Mouse (Mus musculus): ENCODE measurements around the gene Rnf41. TPM values are rescaled to one million over a fixed set of nuclear protein-coding genes. Genes with fewer than 3 reads are reported as not detected.

The Rnf41 gene
- polyA plus RNA-seq, 1 experiment from 2014 or later, result 64.5 TPM

GRCm38 (mm10) chr10:128378462-128378861 lies 33.0 kb upstream of the Rnf41 start:
- Histone ChIP-seq H3K9ac (replicated peaks; ENCODE audit: low read depth, low read length) (peak overlapping the region; percentile 98), H3K4me2 (ENCODE audit: low read depth, low read length) (peak overlapping the region; percentile 77), H3K4me3 (ENCODE audit: low read depth, low read length) (peak overlapping the region; percentile 94), H3K27me3 (ENCODE audit: control insufficient read depth, insufficient read depth, low read length) (no peaks in the 10 kb centered on the region; the same call in 1 of the 2 replicates), H3K9me3 (ENCODE audit: control insufficient read depth, low read length) (no peaks in the 10 kb centered on the region), H3K36me3 (ENCODE audit: control insufficient read depth, insufficient read depth, low read length) (peaks cover 43% of the 10 kb centered on the region), H3K27ac (ENCODE audit: low read depth, low read length) (peak overlapping the region; percentile 94; the same call in 1 of the 2 replicates), H3K4me1 (ENCODE audit: control insufficient read depth, insufficient read depth, low read length) (peaks cover 19% of the 10 kb centered on the region)
- no peak for ATAC-seq (ENCODE audit: low read depth)
- 35% methylated on average over 3 of the region's 3 CpGs for WGBS

DNA sequence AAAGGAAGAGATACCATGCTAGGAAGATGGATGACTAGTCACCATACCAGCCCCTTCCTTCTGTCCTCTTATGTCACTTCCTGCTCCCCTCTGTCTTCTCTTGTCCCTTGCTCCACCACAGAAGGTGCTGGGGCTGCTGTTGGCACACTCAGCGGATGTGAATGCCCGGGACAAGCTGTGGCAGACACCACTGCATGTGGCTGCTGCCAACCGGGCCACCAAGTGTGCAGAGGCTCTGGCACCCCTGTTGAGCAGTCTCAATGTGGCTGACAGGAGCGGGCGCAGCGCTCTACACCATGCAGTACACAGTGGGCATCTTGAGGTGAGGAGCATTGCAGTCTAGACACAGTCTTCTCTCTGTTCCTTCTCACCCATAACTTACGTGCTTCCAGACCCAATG lies 32.2 kb upstream of the Rnf41 start:
- peaks cover 19% of the 10 kb centered on the region for H3K4me1 ChIP-seq (ENCODE audit: control insufficient read depth, insufficient read depth, low read length)
- H3K27me3 ChIP-seq (ENCODE audit: control insufficient read depth, insufficient read depth, low read length), result no peaks in the 10 kb centered on the region; the same call in 1 of the 2 replicates
- H3K4me3 ChIP-seq (ENCODE audit: low read depth, low read length), result no peak overlapping the region
- H3K9ac ChIP-seq (replicated peaks; ENCODE audit: low read depth, low read length), result no peak overlapping the region
- 94% methylated on average over 7 of the region's 7 CpGs for WGBS
- H3K36me3 ChIP-seq (ENCODE audit: control insufficient read depth, insufficient read depth, low read length), result peaks cover 51% of the 10 kb centered on the region
- no peak for ATAC-seq (ENCODE audit: low read depth)
- no peak overlapping the region for H3K4me2 ChIP-seq (ENCODE audit: low read depth, low read length)
- no peaks in the 10 kb centered on the region for H3K9me3 ChIP-seq (ENCODE audit: control insufficient read depth, low read length)
- H3K27ac ChIP-seq (ENCODE audit: low read depth, low read length), result no peak overlapping the region

DNA sequence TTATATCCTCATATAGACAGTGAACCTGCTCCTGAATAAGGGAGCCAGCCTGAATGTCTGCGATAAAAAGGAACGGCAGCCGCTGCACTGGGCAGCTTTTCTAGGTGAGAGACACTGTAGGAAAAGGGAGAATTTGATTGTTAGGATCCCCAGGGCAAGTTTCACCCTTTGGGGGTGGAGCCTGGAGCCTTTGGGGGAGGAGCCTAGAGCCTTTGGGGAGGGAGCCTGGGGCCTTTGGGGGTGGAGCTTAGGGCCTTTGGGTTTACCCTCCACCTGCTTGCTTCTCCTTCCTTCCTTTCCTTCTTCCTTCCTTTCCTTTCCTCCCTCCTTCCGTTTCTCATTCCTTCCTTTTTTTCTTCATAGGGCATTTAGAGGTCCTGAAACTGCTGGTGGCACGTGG lies 30.9 kb upstream of the Rnf41 start:
- ATAC-seq (ENCODE audit: low read depth), result no peak
- WGBS, result 90% methylated on average over 5 of the region's 5 CpGs
- H3K27ac ChIP-seq (ENCODE audit: low read depth, low read length), result no peak overlapping the region
- no peak overlapping the region for H3K4me2 ChIP-seq (ENCODE audit: low read depth, low read length)
- no peaks in the 10 kb centered on the region; the same call in 1 of the 2 replicates for H3K27me3 ChIP-seq (ENCODE audit: control insufficient read depth, insufficient read depth, low read length)
- no peak overlapping the region for H3K4me3 ChIP-seq (ENCODE audit: low read depth, low read length)
- H3K9ac ChIP-seq (replicated peaks; ENCODE audit: low read depth, low read length), result no peak overlapping the region
- peaks cover 62% of the 10 kb centered on the region for H3K36me3 ChIP-seq (ENCODE audit: control insufficient read depth, insufficient read depth, low read length)
- peaks cover 19% of the 10 kb centered on the region for H3K4me1 ChIP-seq (ENCODE audit: control insufficient read depth, insufficient read depth, low read length)
- no peaks in the 10 kb centered on the region for H3K9me3 ChIP-seq (ENCODE audit: control insufficient read depth, low read length)

GRCm38 (mm10) chr10:128382482-128382881 lies 29.0 kb upstream of the Rnf41 start:
- Histone ChIP-seq H3K9ac (replicated peaks; ENCODE audit: low read depth, low read length) (no peak overlapping the region), H3K4me3 (ENCODE audit: low read depth, low read length) (no peak overlapping the region), H3K4me2 (ENCODE audit: low read depth, low read length) (no peak overlapping the region), H3K36me3 (ENCODE audit: control insufficient read depth, insufficient read depth, low read length) (peaks cover 80% of the 10 kb centered on the region), H3K27me3 (ENCODE audit: control insufficient read depth, insufficient read depth, low read length) (no peaks in the 10 kb centered on the region), H3K4me1 (ENCODE audit: control insufficient read depth, insufficient read depth, low read length) (peaks cover 14% of the 10 kb centered on the region), H3K27ac (ENCODE audit: low read depth, low read length) (no peak overlapping the region), H3K9me3 (ENCODE audit: control insufficient read depth, low read length) (no peaks in the 10 kb centered on the region)
- ATAC-seq (ENCODE audit: low read depth), result no peak
- 90% methylated on average over 8 of the region's 8 CpGs for WGBS

- H3K27ac ChIP-seq (ENCODE audit: low read depth, low read length), result no peak overlapping the region
- no peak for ATAC-seq (ENCODE audit: low read depth)
- peaks cover 93% of the 10 kb centered on the region for H3K36me3 ChIP-seq (ENCODE audit: control insufficient read depth, insufficient read depth, low read length)
- no peak overlapping the region for H3K4me2 ChIP-seq (ENCODE audit: low read depth, low read length)
- H3K9me3 ChIP-seq (ENCODE audit: control insufficient read depth, low read length), result no peaks in the 10 kb centered on the region
- H3K4me3 ChIP-seq (ENCODE audit: low read depth, low read length), result no peak overlapping the region
- no peak overlapping the region for H3K9ac ChIP-seq (replicated peaks; ENCODE audit: low read depth, low read length)
- H3K27me3 ChIP-seq (ENCODE audit: control insufficient read depth, insufficient read depth, low read length), result no peaks in the 10 kb centered on the region
- no peaks in the 10 kb centered on the region for H3K4me1 ChIP-seq (ENCODE audit: control insufficient read depth, insufficient read depth, low read length)
- 95% methylated on average over 7 of the region's 7 CpGs for WGBS
Measured at GRCm38 (mm10) chr10:128385902-128386301, 25.6 kb upstream of the Rnf41 start.

GRCm38 (mm10) chr10:128388941-128389340 lies 22.5 kb upstream of the Rnf41 start:
- 93% methylated on average over 14 of the region's 14 CpGs for WGBS
- no peak for ATAC-seq (ENCODE audit: low read depth)
- peaks cover 83% of the 10 kb centered on the region for H3K36me3 ChIP-seq (ENCODE audit: control insufficient read depth, insufficient read depth, low read length)

GRCm38 (mm10) chr10:128389570-128389969 lies 21.9 kb upstream of the Rnf41 start:
- Histone ChIP-seq H3K4me2 (ENCODE audit: low read depth, low read length) (no peak overlapping the region), H3K4me1 (ENCODE audit: control insufficient read depth, insufficient read depth, low read length) (no peaks in the 10 kb centered on the region), H3K9ac (replicated peaks; ENCODE audit: low read depth, low read length) (no peak overlapping the region), H3K4me3 (ENCODE audit: low read depth, low read length) (no peak overlapping the region), H3K9me3 (ENCODE audit: control insufficient read depth, low read length) (no peaks in the 10 kb centered on the region), H3K27me3 (ENCODE audit: control insufficient read depth, insufficient read depth, low read length) (no peaks in the 10 kb centered on the region), H3K36me3 (ENCODE audit: control insufficient read depth, insufficient read depth, low read length) (peaks cover 82% of the 10 kb centered on the region), H3K27ac (ENCODE audit: low read depth, low read length) (no peak overlapping the region)
- whole genome bisulfite sequencing, result 88% methylated on average over 6 of the region's 6 CpGs
- ATAC-seq (ENCODE audit: low read depth), result no peak

More at GRCm38 (mm10) chr10:128388941-128389340, 22.5 kb upstream of the Rnf41 start:
- Histone ChIP-seq H3K27ac (ENCODE audit: low read depth, low read length) (no peak overlapping the region), H3K9ac (replicated peaks; ENCODE audit: low read depth, low read length) (no peak overlapping the region), H3K4me2 (ENCODE audit: low read depth, low read length) (no peak overlapping the region), H3K4me3 (ENCODE audit: low read depth, low read length) (no peak overlapping the region), H3K4me1 (ENCODE audit: control insufficient read depth, insufficient read depth, low read length) (no peaks in the 10 kb centered on the region), H3K9me3 (ENCODE audit: control insufficient read depth, low read length) (no peaks in the 10 kb centered on the region), H3K27me3 (ENCODE audit: control insufficient read depth, insufficient read depth, low read length) (no peaks in the 10 kb centered on the region)

GRCm38 (mm10) chr10:128390366-128390765 lies 21.1 kb upstream of the Rnf41 start:
- Histone ChIP-seq H3K4me3 (ENCODE audit: low read depth, low read length) (no peak overlapping the region), H3K4me2 (ENCODE audit: low read depth, low read length) (no peak overlapping the region), H3K4me1 (ENCODE audit: control insufficient read depth, insufficient read depth, low read length) (no peaks in the 10 kb centered on the region), H3K9me3 (ENCODE audit: control insufficient read depth, low read length) (no peaks in the 10 kb centered on the region), H3K27ac (ENCODE audit: low read depth, low read length) (no peak overlapping the region), H3K27me3 (ENCODE audit: control insufficient read depth, insufficient read depth, low read length) (no peaks in the 10 kb centered on the region), H3K9ac (replicated peaks; ENCODE audit: low read depth, low read length) (no peak overlapping the region), H3K36me3 (ENCODE audit: control insufficient read depth, insufficient read depth, low read length) (peaks cover 82% of the 10 kb centered on the region)
- no peak for ATAC-seq (ENCODE audit: low read depth)
- 94% methylated on average over 12 of the region's 12 CpGs for WGBS

- Histone ChIP-seq H3K4me1 (ENCODE audit: control insufficient read depth, insufficient read depth, low read length) (no peaks in the 10 kb centered on the region), H3K36me3 (ENCODE audit: control insufficient read depth, insufficient read depth, low read length) (peaks cover 68% of the 10 kb centered on the region), H3K9ac (replicated peaks; ENCODE audit: low read depth, low read length) (no peak overlapping the region), H3K9me3 (ENCODE audit: control insufficient read depth, low read length) (no peaks in the 10 kb centered on the region), H3K27ac (ENCODE audit: low read depth, low read length) (no peak overlapping the region), H3K27me3 (ENCODE audit: control insufficient read depth, insufficient read depth, low read length) (no peaks in the 10 kb centered on the region), H3K4me2 (ENCODE audit: low read depth, low read length) (no peak overlapping the region), H3K4me3 (ENCODE audit: low read depth, low read length) (no peak overlapping the region)
- ATAC-seq (ENCODE audit: low read depth), result no peak
- WGBS, result 88% methylated on average over 6 of the region's 6 CpGs
Measured at GRCm38 (mm10) chr10:128391850-128392249, 19.6 kb upstream of the Rnf41 start.

Measured in neural tube, embryonic 14.5 days (tissue).